Mouse (Mus musculus): ENCODE measurements around the gene Ube2u. TPM values are rescaled to one million over a fixed set of nuclear protein-coding genes. Genes with fewer than 3 reads are reported as not detected.

Ube2u gene
- under 1 TPM in 1 of 2 experiments, not detected in 1; 0.20 TPM for polyA plus RNA-seq (2017; shearing (Covaris generic))

GRCm38 (mm10) chr4:100478592-100479321, at the start of gene Ube2u:
Gene Ube2u (plus strand): TSS chr4:100478849.

